In genomic region chr2:146083326-146083871, GRCm38 (mm10) we compare ENCODE assay signal across 17 mouse cellular contexts.
DNase-seq lines count a peak whose midpoint lies in the region; ATAC-seq and TF ChIP-seq lines count a peak whose summit lies in the region.
"Had no signal": no experiment of that assay in that cellular context is flagged by ENCODE, and none has a peak within 500 bp of the region (broad histone marks: within the 10 kb centered on the region; RNA-seq: fewer than 3 reads in every experiment).

No protein-coding gene starts in this region.

- no peak for DNase-seq in midbrain, embryonic 10.5 days (ENCODE audit: low spot score)
- DNase-seq in stomach, postnatal 0 days (ENCODE audit: low spot score), result no peak
- no peak for DNase-seq in urinary bladder, postnatal 4 days (ENCODE audit: low spot score in 2 of 2)
- DNase-seq in left cerebral cortex, postnatal 36 days (ENCODE audit: low spot score in 2 of 2), result no peak
- DNase-seq: cerebellum, postnatal 36 days; heart, postnatal 4 days; kidney, adult 9 months; kidney, postnatal 4 days; left cerebral cortex, postnatal 4 days; right cerebral cortex, postnatal 25 days; thymus, adult 18-20 months had no signal

- no peak overlapping the region for H3K4me3 ChIP-seq in midbrain, embryonic 10.5 days
- no peak overlapping the region for H3K4me3 ChIP-seq in midbrain, embryonic 15.5 days
- no peak overlapping the region for H3K4me3 ChIP-seq in embryonic facial prominence, embryonic 12.5 days
- no peak overlapping the region for H3K4me3 ChIP-seq in forebrain, embryonic 16.5 days (replicated peaks; ENCODE audit: low read length)
- no peak overlapping the region for H3K4me3 ChIP-seq in stomach, postnatal 0 days (ENCODE audit: low read depth, low read length)
- H3K4me3 ChIP-seq: myocyte had no signal

- H3K9ac ChIP-seq in midbrain, embryonic 15.5 days, result no peak overlapping the region
- H3K9ac ChIP-seq in embryonic facial prominence, embryonic 12.5 days, result no peak overlapping the region
- no peak overlapping the region for H3K9ac ChIP-seq in forebrain, embryonic 16.5 days (replicated peaks; ENCODE audit: low read depth, low read length)
- H3K9ac ChIP-seq in stomach, postnatal 0 days (ENCODE audit: low read length), result no peak overlapping the region
- H3K9ac ChIP-seq: liver, embryonic 14.5 days had no signal

- no peaks in the 10 kb centered on the region for H3K27me3 ChIP-seq in midbrain, embryonic 10.5 days (ENCODE audit: low read depth, poor library complexity, severe bottlenecking)
- H3K27me3 ChIP-seq in midbrain, embryonic 15.5 days (replicated peaks), result no peaks in the 10 kb centered on the region
- H3K27me3 ChIP-seq in embryonic facial prominence, embryonic 12.5 days, result no peaks in the 10 kb centered on the region
- no peaks in the 10 kb centered on the region for H3K27me3 ChIP-seq in forebrain, embryonic 16.5 days (replicated peaks; ENCODE audit: control insufficient read depth, insufficient read depth, low read length)
- H3K27me3 ChIP-seq in stomach, postnatal 0 days (ENCODE audit: control insufficient read depth, insufficient read depth, low read length), result no peaks in the 10 kb centered on the region

- peak overlapping the region; percentile 65 for H3K27ac ChIP-seq in midbrain, embryonic 10.5 days (replicated peaks)
- H3K27ac ChIP-seq in midbrain, embryonic 15.5 days, result no peak overlapping the region
- no peak overlapping the region for H3K27ac ChIP-seq in embryonic facial prominence, embryonic 12.5 days
- H3K27ac ChIP-seq in forebrain, embryonic 16.5 days (ENCODE audit: low read length), result no peak overlapping the region
- no peak overlapping the region for H3K27ac ChIP-seq in stomach, postnatal 0 days (replicated peaks)
- H3K27ac ChIP-seq: liver, embryonic 14.5 days had no signal

- no peaks in the 10 kb centered on the region for H3K9me3 ChIP-seq in midbrain, embryonic 10.5 days (replicated peaks)
- H3K9me3 ChIP-seq in midbrain, embryonic 15.5 days, result no peaks in the 10 kb centered on the region
- no peaks in the 10 kb centered on the region for H3K9me3 ChIP-seq in embryonic facial prominence, embryonic 12.5 days
- H3K9me3 ChIP-seq in forebrain, embryonic 16.5 days (ENCODE audit: control insufficient read depth, low read length), result no peaks in the 10 kb centered on the region
- no peaks in the 10 kb centered on the region for H3K9me3 ChIP-seq in stomach, postnatal 0 days (ENCODE audit: control insufficient read depth, low read length)

- TF ChIP-seq CTCF in stomach, postnatal 0 days (IDR thresholded peaks at IDR 0.05; ENCODE audit: low read depth), result no peak

- no peak overlapping the region for H3K4me2 ChIP-seq in midbrain, embryonic 15.5 days
- H3K4me2 ChIP-seq in embryonic facial prominence, embryonic 12.5 days (replicated peaks), result no peak overlapping the region
- H3K4me2 ChIP-seq in forebrain, embryonic 16.5 days (ENCODE audit: low read length), result no peak overlapping the region
- no peak overlapping the region for H3K4me2 ChIP-seq in stomach, postnatal 0 days (replicated peaks; ENCODE audit: low read depth)

- ATAC-seq in midbrain, embryonic 15.5 days (replicated peaks), result no peak
- ATAC-seq in embryonic facial prominence, embryonic 12.5 days (ENCODE audit: insufficient number of reproducible peaks, insufficient read depth, low FRiP score, low TSS enrichment), result 0 out of 2 replicates have a peak, but pooled peaks have one; percentile 35
- ATAC-seq in forebrain, embryonic 16.5 days, result peak; percentile 49
- ATAC-seq in stomach, postnatal 0 days (ENCODE audit: low FRiP score, low TSS enrichment), result peak; percentile 47; the same call in 1 of the 2 replicates
- ATAC-seq: lung, postnatal 0 days had no signal

- TF ChIP-seq EP300 in stomach, postnatal 0 days (optimal IDR thresholded peaks at IDR 0.05), result no peak

- H3K4me1 ChIP-seq in midbrain, embryonic 10.5 days, result peaks cover 24% of the 10 kb centered on the region
- H3K4me1 ChIP-seq in midbrain, embryonic 15.5 days, result no peaks in the 10 kb centered on the region
- no peaks in the 10 kb centered on the region for H3K4me1 ChIP-seq in embryonic facial prominence, embryonic 12.5 days
- H3K4me1 ChIP-seq in forebrain, embryonic 16.5 days (replicated peaks; ENCODE audit: control insufficient read depth, insufficient read depth, low read length), result peaks cover 4% of the 10 kb centered on the region; the same call in 1 of the 2 replicates
- no peaks in the 10 kb centered on the region for H3K4me1 ChIP-seq in stomach, postnatal 0 days (replicated peaks; ENCODE audit: control insufficient read depth, insufficient read depth)

- 46% methylated on average over 6 of the region's 6 CpGs for WGBS in midbrain, embryonic 10.5 days
- WGBS in midbrain, embryonic 15.5 days, result 46% methylated on average over 6 of the region's 6 CpGs
- WGBS in embryonic facial prominence, embryonic 12.5 days, result 45% methylated on average over 6 of the region's 6 CpGs
- 10% methylated on average over 6 of the region's 6 CpGs for WGBS in forebrain, embryonic 16.5 days
- 33% methylated on average over 6 of the region's 6 CpGs for WGBS in stomach, postnatal 0 days

- H3K36me3 ChIP-seq in midbrain, embryonic 10.5 days, result no peaks in the 10 kb centered on the region
- H3K36me3 ChIP-seq in midbrain, embryonic 15.5 days (replicated peaks), result no peaks in the 10 kb centered on the region
- H3K36me3 ChIP-seq in embryonic facial prominence, embryonic 12.5 days, result no peaks in the 10 kb centered on the region
- no peaks in the 10 kb centered on the region for H3K36me3 ChIP-seq in forebrain, embryonic 16.5 days (ENCODE audit: control insufficient read depth, insufficient read depth)
- no peaks in the 10 kb centered on the region for H3K36me3 ChIP-seq in stomach, postnatal 0 days (ENCODE audit: control insufficient read depth, insufficient read depth, low read length)

- intact Hi-C loops in left cerebral cortex, postnatal 36 days (cut with DNase I), result no loop called here
